Mouse (Mus musculus): ENCODE results near the gene Fam102a.

DNA sequence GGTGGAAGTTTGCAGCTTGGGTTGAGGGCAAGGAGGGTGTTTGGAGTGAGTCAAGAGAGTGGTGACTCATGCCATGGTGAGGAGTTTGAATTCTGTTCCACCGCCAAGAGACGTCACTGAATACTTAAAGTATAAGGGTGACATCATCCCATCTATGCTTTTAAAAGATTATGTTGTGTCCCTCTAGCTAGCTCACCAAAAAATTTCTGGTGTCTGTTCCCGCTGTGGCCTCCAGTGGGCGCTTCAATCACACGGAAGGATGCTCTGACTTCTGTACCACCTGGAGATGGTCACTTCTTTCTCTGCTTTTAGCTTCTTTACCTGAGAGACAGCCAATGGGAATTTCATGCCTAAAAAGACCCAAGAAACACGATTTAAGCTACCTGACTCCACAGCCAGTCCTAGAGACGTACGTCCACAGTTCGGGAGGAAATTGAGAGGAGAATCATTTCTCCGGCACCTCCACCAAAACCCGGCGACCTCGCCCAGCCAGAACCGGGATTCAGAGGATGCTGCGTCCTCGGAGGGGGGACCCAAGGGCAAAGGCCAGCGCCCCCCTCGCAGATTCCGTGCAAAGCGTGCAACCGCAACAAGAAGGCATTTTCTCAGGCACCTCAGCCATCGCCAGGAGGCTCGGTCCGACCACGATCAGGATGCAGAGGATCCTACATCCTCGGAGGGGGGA is 39.9 kb downstream of the Fam102a start:
- TF ChIP-seq CTCF (conservative IDR thresholded peaks at IDR 0.05; ENCODE audit: low read length), result peak; percentile 99
- no peak for TF ChIP-seq NANOG (IDR thresholded peaks at IDR 0.05; ENCODE audit: borderline replicate concordance, low read length)
- no peak for TF ChIP-seq POU5F1 (IDR thresholded peaks at IDR 0.05; ENCODE audit: borderline replicate concordance, low read length)

Data from E14TG2a.4 (cell line).